Mouse (Mus musculus): Measurements from ENCODE around the gene Cldn13.

Gene Cldn13

DNA sequence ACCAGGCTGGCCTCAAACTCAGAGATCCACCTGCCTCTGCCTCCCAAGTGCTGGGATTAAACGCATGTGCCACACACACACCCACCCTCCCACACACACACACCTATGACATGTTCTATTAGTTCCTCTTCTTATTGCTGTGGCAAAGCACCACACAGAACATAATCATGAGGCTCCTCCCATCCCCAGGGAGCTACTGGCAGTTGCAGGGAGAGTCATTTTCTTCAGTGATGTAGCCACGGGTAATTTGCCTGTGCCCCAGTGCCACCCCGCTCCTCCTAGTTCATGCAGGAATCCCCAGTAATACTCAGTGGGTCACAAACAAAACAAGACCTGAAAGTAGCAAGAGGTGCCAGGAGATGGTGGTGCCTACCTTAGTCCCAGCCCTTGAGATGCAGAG lies 19.3 kb upstream of the Cldn13 start:
- DNase-seq (ENCODE audit: low read depth, low spot score): no peak

DNA sequence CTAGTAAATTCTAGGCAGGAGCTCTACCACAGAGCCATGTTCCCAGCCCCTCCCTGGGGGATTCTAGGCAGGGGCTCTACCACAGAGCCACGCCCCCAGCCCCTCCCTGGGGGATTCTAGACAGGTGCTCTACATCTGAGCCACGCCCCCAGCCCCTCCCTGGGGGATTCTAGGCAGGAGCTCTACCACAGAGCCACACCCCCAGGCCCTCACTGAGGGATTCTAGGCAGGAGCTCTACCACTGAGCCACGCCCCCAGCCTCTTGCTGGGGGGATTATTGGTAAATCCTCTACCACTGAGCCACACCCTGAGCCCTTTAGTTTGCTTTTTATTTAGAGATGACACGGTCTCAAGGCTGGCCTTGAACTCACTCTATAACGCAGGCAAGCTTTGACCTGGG lies 18.4 kb upstream of the Cldn13 start:
- DNase-seq (ENCODE audit: low read depth, low spot score): peak; percentile 33

DNA sequence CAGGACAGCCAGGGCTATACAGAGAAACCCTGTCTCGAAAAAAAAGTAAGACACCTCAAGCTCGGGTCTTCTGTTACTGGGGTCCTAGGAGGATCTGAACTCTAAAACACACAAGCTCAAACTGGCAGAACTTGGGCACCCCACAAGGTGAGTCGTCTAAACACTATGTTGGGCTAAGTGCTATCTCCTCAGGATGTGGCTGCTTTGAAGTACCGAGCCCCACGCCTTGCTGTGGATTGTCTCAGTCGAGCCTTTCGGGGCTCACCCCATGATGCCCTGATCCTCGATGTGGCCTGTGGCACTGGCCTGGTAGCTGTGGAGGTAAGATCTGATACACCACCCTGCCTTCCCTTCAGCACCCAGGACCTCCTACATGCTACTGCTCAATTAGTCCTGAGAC lies 18.0 kb upstream of the Cldn13 start:
- peak; percentile 76 for DNase-seq (ENCODE audit: low read depth, low spot score)

DNA sequence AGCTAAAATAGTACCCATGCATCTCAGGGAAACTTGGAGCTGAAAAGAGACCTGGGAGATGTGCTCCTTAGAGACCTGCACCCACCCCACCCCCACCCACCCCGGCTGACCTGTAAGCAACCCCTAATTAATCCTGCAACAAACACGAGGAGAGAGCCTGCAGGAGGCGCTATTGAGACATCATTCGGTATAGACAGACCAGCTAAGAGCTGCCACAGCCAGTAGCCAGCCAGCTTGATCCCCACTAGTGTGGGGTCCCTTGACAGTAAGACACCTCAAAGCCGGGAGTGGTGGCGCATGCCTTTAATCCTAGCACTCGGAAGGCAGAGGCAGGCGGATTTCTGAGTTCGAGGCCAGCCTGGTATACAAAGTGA lies 17.6 kb upstream of the Cldn13 start:
- DNase-seq (ENCODE audit: low read depth, low spot score): peak; percentile 85

DNA sequence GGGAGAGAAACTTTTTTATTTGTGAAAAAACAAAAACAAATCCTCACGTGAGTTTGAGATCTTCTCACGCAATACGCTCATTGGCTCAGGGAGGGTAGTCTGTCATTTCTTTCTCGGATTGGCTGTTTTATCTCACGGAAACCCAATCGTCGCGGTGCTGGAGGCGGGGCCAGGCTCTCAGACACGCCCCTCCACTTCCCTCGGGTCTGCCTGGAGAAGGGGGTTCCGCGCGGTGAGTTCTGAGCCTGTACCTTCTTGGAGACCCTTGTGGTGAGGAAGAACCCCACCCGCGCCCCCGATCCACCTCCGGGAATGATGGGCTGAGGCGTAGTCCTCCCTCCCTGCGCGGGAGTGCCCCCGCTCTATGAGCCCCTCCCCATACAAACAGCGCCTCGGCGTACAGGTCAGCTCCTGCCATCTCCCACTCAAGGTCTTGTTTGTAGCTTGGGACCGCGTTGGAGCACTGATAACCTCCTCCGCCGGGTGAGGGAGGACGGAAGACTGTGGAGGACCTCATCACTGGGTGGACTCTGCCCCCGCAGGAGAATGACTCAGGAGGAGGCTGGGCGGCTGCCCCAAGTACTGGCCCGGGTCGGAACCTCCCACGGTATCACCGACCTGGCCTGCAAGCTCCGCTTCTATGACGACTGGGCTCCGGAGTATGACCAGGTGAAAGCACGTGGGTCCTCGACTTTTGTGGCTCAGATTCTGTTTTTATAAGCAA lies 17.0 kb upstream of the Cldn13 start, which contains the start of gene Mettl27:
Mettl27 (plus strand) TSS at position 190 of the 724 bp plus-strand sequence.
- DNase-seq (ENCODE audit: low read depth, low spot score): peak; percentile 90

DNA sequence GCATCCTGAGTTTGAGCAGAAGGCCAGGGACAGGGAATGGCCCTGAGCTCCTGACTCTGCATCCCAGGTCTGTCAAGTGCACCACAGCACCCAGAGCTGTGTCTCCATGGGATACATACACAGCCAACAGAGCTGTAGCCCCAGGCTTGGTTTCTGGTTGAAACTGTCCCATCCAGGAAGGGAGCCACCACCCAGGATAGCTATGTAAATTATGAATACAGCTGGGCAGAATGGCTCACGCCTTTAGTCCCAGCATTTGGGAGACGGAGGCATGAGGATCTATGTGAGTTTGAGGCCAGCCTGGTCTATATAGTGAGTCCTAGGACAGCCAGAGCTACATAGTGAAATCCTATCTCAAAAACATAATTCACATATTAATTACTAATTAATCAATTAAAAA lies 14.7 kb upstream of the Cldn13 start:
- no peak for DNase-seq (ENCODE audit: low read depth, low spot score)

DNA sequence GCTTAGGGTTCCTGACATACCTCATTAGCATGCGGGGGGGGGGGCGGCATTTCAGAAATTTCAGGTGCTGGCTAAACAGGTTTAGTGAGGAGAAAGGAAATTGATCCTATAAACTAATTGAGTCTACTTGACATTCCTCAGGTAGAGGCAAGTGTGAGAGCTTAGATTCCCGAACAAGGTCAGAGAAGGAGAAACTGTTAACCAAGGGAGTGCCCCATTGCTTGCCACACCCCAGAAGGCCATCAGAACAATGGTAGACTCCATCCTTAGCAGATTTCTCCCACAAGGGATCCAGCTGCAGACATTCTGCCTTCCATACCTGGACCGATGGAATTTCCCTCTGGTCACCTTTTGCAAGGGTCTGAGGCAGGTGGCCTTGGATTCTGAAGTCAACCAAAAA lies 11.4 kb upstream of the Cldn13 start:
- DNase-seq (ENCODE audit: low read depth, low spot score): no peak

DNA sequence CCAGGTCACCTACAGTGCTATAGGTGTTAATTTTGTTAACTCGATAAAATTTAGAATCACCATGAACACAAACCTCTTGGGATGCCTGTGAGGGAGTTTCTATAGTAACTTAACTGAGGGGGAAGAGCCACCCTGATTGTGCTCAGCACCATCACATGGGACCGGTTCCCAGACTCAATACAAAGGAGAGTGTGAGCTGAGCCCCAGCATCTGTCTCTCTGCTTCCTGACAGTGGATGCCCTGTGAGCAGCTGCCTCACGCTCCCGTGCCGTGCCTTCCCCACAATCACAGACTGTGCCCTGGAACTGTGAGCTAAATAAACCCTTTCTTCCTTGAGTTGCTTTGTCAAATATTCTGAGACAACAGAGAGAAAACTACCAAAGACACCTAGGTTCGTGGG lies 7.8 kb upstream of the Cldn13 start:
- DNase-seq (ENCODE audit: low read depth, low spot score): no peak

DNA sequence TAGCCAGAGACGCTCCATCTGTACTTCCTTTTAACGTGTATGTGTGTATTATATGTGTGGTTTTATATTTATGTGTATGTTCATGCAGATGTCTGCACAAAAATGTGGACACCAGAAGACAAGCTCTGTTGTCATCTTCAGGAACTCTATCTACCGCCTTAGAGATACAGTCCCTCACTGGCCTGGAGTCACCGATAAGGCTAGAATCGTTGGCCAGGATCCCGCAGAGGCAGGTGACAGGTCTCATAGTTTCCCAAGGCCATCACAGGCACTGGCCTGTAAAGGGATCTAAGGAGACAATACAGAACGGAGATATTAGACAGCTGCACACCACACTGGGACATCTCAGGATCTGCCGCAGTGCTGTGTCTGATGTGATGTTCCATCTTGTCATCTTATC lies 5.8 kb upstream of the Cldn13 start:
- no peak for DNase-seq (ENCODE audit: low read depth, low spot score)

DNA sequence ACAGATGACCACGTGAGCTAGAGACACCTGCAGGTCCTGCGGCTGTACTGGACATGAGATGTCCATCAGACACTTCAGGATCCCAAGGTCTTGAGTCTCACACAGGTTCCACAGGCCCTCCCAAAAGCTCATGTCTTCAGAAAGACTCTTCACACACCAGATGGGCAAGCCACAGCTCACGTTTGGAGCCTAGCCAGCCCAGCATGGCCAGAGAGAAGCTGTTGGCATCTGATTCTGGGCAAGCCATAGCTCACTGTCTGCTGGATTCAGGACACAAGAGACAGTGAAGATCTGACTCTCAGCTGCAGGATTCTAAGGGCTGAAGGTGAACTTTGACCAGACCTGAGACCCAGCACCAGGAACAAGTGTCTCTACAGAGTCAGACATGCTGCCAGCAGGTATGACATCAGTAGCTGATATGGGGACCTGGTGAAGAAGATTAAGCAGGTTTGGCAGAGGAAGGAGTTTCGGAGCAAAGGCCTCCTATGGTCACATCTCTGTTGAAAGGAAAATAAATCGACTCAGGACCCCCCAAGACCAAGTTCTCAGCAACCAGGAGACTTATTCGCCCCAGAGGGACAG lies 4.9 kb upstream of the Cldn13 start:
- DNase-seq (ENCODE audit: low read depth, low spot score): no peak

DNA sequence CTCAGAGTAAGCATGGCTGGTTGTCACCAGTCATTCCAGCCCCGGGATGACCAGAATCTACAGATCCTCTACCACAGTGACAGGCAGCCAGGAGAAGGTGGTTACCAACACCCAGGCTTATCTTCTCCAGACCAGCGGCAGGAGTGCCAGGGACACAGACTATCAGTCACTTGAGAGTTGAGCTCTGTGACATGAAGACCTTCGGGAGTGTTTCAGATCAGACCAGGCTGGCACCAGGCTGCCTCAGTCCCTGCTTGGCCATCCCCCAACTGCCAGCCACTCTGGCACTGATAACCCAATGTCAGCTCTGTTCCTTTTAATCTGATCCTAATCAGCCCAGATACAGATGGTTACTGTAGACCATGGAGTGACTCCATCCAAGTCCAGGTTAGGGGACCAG lies 3.8 kb upstream of the Cldn13 start:
- DNase-seq (ENCODE audit: low read depth, low spot score): no peak

DNA sequence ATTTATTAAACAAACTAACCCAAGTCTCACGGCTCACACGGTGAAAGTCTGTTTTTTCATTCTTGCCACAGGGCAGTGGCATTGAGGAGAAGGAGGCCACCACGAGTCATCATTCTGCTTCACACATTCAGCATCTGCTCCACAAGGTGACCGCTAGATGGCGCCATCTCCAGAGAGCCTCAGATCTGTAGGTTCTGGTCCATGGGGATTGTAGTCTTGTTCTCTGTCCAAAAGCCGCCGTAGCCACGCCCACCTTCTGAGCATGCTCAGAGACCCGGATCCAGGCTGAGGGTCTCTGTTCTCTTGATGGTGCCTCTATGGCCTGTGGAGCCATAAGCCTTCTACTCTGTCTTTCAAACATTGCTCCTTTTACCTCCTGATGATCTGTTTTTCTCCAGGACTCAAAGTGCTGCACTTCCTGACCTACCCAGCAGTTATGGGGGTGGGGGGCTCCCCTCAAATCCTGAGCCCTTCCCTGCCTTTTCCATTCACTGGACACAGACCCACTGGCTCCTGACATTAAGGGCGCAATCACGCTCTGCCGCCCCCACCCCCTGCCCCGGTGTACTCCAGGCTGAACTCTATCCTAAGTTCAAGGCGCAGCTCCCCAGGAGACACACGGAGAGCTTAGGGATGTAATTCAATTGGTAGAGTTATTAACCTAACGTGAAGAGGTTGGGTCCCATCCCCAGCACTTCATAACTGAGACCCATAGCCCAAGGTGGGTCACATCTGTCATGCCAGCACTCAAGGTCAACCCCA lies 2.9 kb upstream of the Cldn13 start:
- peak; percentile 58 for DNase-seq (ENCODE audit: low read depth, low spot score)

DNA sequence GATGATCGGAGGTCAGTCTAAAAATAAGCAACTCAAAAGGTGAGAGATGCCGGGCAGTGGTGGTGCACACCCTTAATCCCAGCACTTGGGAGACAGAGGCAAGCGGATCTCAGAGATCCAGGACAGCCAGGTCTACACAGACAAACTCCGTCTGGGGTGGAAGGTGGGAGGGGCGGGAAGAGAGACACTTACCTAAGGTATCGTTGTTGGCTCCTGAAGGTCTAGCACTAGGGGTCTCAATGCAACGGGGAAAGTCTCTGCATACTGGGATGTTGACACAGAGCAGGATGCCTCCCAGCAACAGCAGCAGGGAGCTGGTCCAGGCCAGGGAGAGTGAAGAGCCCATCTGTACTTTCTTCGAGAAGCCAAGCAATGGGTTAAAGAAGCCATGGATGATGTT lies 816 bp downstream of the Cldn13 start:
- no peak for DNase-seq (ENCODE audit: low read depth, low spot score)

DNA sequence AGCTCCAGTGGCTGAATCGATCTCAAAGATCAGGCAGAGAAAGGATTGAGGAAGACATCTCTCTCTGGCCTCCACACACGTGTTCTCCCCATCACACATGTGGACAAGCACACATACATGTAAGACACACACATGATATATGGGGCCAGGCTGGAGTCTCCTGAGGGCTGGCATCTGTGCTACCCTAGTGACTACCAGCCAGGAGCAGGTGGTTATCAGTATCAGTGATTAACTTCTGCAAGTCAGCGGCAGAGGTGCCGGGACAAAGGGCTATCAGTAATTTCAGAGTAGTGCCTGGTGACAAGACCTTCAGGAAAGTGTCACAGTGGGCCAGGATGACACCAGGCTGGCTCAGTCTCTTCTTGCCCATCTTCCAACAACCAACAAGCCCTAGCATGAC lies 1.6 kb downstream of the Cldn13 start:
- DNase-seq (ENCODE audit: low read depth, low spot score): no peak

DNA sequence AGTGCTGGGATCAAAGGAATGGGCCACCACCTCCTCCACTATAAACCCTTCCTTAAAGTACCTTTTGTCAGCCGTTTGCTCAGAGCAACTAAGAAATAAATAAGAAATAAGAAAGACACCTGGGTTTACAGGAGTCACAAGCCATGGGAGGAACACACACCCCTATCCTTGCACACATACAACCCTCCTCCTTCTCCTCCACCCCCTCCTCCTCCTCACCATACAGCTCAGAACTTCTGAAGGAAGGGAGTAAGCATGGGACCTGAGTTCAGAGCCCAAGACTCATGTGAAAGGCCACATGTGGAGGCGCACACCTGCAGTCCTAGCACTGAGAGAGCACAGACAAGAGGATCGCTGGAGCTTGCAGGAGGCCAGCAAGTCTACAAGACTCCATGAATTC lies 2.0 kb downstream of the Cldn13 start:
- DNase-seq (ENCODE audit: low read depth, low spot score): no peak

DNA sequence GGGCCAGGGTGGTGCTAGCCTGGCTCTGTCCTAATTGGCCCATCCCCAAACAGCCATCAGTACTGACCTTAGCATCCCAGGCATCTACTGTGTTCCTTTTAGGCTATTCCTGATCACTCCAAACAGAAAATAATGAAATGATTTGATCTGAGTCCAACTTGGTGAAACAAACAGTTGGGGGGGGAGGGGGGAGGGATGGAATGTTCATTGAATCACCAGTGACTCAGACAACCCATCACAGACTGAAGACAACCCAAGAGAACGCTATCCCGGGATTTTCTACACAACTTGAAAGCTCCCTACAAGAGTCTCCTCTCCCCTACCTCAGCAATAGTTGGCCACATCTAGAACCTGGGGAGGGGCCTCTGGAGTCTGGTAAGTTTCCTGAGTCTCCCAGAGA lies 3.4 kb downstream of the Cldn13 start:
- no peak for DNase-seq (ENCODE audit: low read depth, low spot score)

DNA sequence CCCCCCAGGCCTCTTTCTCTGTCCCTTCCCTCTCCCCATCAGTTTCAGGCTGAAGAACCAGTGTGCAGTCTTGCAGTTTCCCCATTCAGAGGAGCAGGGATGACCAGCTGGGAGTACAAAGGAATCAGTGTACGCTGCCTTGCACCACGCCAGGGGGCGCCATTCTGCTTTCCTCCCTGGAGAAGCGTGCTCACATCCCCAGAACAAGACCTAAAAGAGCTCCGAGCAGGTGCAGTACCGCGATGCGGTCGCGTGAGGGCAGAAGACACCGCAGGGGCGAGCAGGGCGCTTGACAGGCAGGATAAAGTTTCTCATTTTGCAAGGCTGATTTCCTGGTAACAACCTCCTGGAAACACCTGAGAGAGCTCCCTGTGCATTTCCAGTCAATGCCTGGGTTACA lies 8.2 kb downstream of the Cldn13 start:
- DNase-seq (ENCODE audit: low read depth, low spot score): peak; percentile 84

DNA sequence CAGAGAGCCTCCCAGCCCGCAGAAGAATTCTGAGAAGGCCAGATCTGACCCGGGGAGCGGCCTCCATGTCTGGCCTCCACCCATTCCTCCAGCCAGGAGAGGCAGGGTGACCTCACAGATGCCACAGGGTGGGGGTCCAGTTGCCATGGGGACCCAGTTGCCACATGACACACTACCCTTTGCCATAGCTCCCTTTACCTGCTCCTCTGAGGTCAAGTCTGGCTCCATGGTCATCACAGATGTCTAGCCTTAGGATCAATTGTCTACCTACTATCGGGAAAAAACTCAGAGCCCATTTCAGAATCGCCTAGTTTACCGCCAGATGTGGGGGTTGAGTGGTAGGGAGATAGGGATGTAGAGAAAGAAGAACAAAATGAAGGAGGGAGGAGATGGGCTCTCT lies 8.7 kb downstream of the Cldn13 start, which contains the start of gene Tmem270:
Tmem270 (minus strand) TSS at position 101 of the 400 bp plus-strand sequence.
- no peak for DNase-seq (ENCODE audit: low read depth, low spot score)

DNA sequence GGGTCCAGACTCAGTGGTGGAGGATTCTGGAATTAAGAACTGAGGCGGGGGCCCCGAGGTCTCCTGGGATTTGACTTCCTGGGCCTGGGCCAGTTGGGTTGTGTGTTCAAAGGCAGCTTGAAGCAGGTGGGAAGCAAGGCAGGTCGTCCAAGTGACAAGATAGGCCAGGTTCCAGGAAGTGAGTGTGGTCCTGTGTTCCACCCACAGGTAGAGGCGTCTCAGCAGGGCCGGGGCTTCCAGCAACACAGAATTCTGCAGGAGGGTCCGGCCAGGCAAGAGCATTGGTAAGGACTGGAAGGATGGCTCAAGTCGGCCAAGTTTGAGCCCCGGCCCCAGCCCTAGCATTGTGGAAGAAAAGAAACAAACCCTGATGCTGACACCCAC lies 13.7 kb downstream of the Cldn13 start:
- DNase-seq (ENCODE audit: low read depth, low spot score): no peak

DNA sequence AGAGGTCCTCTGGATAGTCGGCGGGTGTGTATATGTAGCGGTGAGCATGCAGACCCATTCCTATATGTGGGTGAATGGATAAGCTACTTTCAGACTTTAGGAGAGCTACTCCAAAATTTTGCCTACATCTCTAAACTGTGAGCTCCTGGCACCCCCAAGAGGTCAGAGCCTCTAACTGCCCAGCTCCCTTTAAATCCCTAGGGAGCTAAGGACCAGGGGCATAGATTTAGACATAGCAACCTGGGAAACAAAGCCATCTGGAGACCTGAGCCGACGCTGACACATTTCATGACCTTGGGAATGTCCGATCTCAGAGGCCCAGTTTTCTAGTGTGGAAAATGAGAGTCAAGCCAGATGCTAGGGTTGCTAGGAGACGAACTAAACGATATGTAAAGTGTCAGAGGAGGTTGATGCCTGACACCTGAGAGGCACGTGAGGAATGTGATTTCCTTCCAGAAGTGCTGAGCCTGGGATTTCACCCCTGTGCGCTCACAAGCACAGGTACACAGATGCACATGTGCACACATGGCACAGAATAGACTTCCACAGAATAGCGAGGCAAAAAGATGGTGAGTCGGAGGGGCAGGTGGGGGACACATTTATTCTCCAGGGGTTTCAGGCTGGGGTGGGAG lies 14.2 kb downstream of the Cldn13 start:
- no peak for DNase-seq (ENCODE audit: low read depth, low spot score)

DNA sequence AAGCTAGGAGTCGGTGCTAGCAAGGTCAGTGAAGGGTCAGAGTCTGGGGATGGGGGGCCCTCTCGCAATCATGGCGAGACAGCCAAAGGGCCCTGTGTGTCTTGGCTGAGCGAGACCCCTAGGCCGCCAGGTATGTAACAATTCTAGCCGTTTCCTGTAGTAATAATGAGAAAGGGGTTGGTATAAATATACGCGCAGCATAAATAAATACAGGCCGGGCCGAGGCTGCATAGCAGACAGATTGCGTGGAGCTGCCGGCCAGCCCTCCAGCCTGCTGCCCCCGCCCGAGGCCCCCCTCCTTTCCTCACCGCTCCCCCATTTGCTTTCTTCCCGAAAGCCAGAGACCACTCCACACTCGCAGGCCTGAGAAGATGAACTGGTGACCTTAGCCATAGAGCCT lies 17.7 kb downstream of the Cldn13 start:
- DNase-seq (ENCODE audit: low read depth, low spot score): no peak

DNA sequence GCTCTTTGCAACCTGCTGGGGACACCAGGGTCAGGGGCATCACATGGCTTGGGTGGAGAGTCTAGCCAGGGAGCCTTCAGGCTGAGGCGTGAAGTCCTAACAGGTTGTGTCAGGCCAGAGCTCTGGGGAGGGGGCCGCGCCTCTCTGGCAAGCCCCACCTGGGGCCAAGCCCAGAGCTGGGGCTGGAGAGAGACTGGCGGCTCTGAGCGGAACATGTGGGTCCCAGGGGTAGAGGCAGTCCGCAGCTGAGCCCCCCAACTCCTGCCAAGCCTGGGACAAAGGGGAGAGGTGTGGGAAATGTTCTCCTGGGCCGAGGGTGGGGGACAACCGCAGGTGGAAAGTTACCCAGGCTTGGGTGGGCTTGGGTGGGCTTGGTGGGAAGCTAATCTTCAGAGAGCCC lies 18.4 kb downstream of the Cldn13 start:
- no peak for DNase-seq (ENCODE audit: low read depth, low spot score)
